Mouse (Mus musculus) MEL (cell line): Measurements from ENCODE around the gene Pde4a. TPM values are rescaled to one million over a fixed set of nuclear protein-coding genes. Genes with fewer than 3 reads are reported as not detected.
A peak's percentile ranks its signal among the peaks of the same experiment; 100 is the strongest.

Experiments
- DNase-seq: peaks from one replicate; pipeline ENCODE4 v3.0.0; 2011; ENCODE audit warnings: low read depth, low spot score
- H3K27ac ChIP-seq: 2 replicates; pipeline ENCODE4 v1.5.1; 2012; ENCODE audit warnings: low read depth, mild to moderate bottlenecking, control low read depth, low read length, moderate library complexity; ENCODE audit not compliant: control insufficient read depth
- H3K27me3 ChIP-seq, 2 experiments: fragments of 150-350 bp in 1 of 2; sonication (generic) in 1 of 2; 2 replicates each; pipeline ENCODE4 v1.6.1; 2012; ENCODE audit warnings: low read length in 2 of 2, mild to moderate bottlenecking in 2 of 2, improper control_type of control experiment in 1 of 2, moderate library complexity in 1 of 2; ENCODE audit not compliant: insufficient read depth in 2 of 2, control insufficient read depth in 1 of 2
- H3K36me3 ChIP-seq, 2 experiments: 2 replicates each; pipeline ENCODE4 v1.6.1; 2012 to 2014; ENCODE audit warnings: low read length in 2 of 2, improper control_type of control experiment in 1 of 2, inconsistent platforms in 1 of 2, mild to moderate bottlenecking in 1 of 2; ENCODE audit not compliant: insufficient read depth in 2 of 2, control insufficient read depth in 1 of 2
- H3K4me1 ChIP-seq, 2 experiments: fragments of 150-350 bp in 1 of 2; sonication (generic) in 1 of 2; 2 replicates each; pipeline ENCODE4 v1.6.1; 2012; ENCODE audit warnings: low read length in 2 of 2, improper control_type of control experiment in 1 of 2, mild to moderate bottlenecking in 1 of 2; ENCODE audit not compliant: insufficient read depth in 2 of 2, control insufficient read depth in 1 of 2
- H3K4me3 ChIP-seq, 2 experiments: fragments of 150-350 bp in 1 of 2; sonication (generic) in 1 of 2; 2 replicates each; pipeline ENCODE4 v1.5.1; 2012; ENCODE audit warnings: low read depth in 2 of 2, low read length in 2 of 2, mild to moderate bottlenecking in 2 of 2, moderate library complexity in 2 of 2, control low read depth in 1 of 2, improper control_type of control experiment in 1 of 2; ENCODE audit not compliant: control insufficient read depth in 1 of 2, insufficient read depth in 1 of 2
- H3K79me2 ChIP-seq: 2 replicates; pipeline ENCODE4 v1.6.1; 2012; ENCODE audit warnings: mild to moderate bottlenecking, low read length, moderate library complexity; ENCODE audit not compliant: control insufficient read depth, poor library complexity, insufficient read depth
- H3K9ac ChIP-seq: 2 replicates; pipeline ENCODE4 v1.6.1; 2012; ENCODE audit warnings: low read depth, mild to moderate bottlenecking, control low read depth, low read length, moderate library complexity; ENCODE audit not compliant: control insufficient read depth, poor library complexity, severe bottlenecking
- H3K9me3 ChIP-seq: fragments of 150-350 bp; sonication (generic); replicated peaks from 2 replicates; pipeline ENCODE4 v1.6.1; 2012; ENCODE audit warnings: mild to moderate bottlenecking, low read length, improper control_type of control experiment, moderate library complexity; ENCODE audit not compliant: insufficient read depth
- BHLHE40 ChIP-seq: IDR thresholded peaks from 2 replicates; pipeline ENCODE4 v1.6.1; 2012; ENCODE audit warnings: low read depth, mild to moderate bottlenecking, inconsistent platforms, low read length, improper control_type of control experiment, borderline replicate concordance
- CHD1 ChIP-seq: IDR thresholded peaks from 2 replicates; pipeline ENCODE4 v1.6.1; 2012; ENCODE audit warnings: low read depth, mild to moderate bottlenecking, inconsistent platforms, low read length, improper control_type of control experiment
- CHD2 ChIP-seq: IDR thresholded peaks from 2 replicates; pipeline ENCODE4 v1.6.1; 2011; ENCODE audit warnings: low read length, improper control_type of control experiment
- CTCF ChIP-seq, 3 experiments: IDR thresholded peaks in 2 of 3; conservative IDR thresholded peaks in 1 of 3; 2 replicates each; pipeline ENCODE4 v1.5.1; 2011 to 2012; ENCODE audit warnings: low read length in 3 of 3, low read depth in 2 of 3, mild to moderate bottlenecking in 2 of 3, improper control_type of control experiment in 1 of 3, inconsistent platforms in 1 of 3, mixed read lengths in 1 of 3, moderate library complexity in 1 of 3; ENCODE audit not compliant: control insufficient read depth in 1 of 3, insufficient read depth in 1 of 3, poor library complexity in 1 of 3, severe bottlenecking in 1 of 3
- EP300 ChIP-seq, 2 experiments: IDR thresholded peaks; 2 replicates each; pipeline ENCODE4 v1.6.1; 2011; ENCODE audit warnings: improper control_type of control experiment in 2 of 2, low read length in 2 of 2, low read depth in 1 of 2, mild to moderate bottlenecking in 1 of 2
- ETS1 ChIP-seq: IDR thresholded peaks from 2 replicates; pipeline ENCODE4 v1.6.1; 2012; ENCODE audit warnings: low read depth, mild to moderate bottlenecking, inconsistent platforms, low read length, improper control_type of control experiment, moderate library complexity
- GABPA ChIP-seq: IDR thresholded peaks from 2 replicates; pipeline ENCODE4 v1.6.1; 2012; ENCODE audit warnings: low read depth, mild to moderate bottlenecking, inconsistent platforms, low read length, improper control_type of control experiment, moderate library complexity
- GATA1 ChIP-seq: IDR thresholded peaks from 2 replicates; pipeline ENCODE4 v1.6.1; 2011; ENCODE audit warnings: low read depth, low read length, improper control_type of control experiment
- HCFC1 ChIP-seq: IDR thresholded peaks from 2 replicates; pipeline ENCODE4 v1.6.1; 2012; ENCODE audit warnings: low read depth, mild to moderate bottlenecking, inconsistent platforms, low read length, improper control_type of control experiment, moderate library complexity
- JUND ChIP-seq: IDR thresholded peaks from 2 replicates; pipeline ENCODE4 v1.6.1; 2011; ENCODE audit warnings: low read depth, mild to moderate bottlenecking, improper control_type of control experiment, low read length
- MAFK ChIP-seq: IDR thresholded peaks from 2 replicates; pipeline ENCODE4 v1.6.1; 2011; ENCODE audit warnings: low read depth, mild to moderate bottlenecking, low read length, improper control_type of control experiment, borderline replicate concordance
- MAX ChIP-seq: IDR thresholded peaks from 2 replicates; pipeline ENCODE4 v1.6.1; 2011; ENCODE audit warnings: low read length, improper control_type of control experiment
- MEF2A ChIP-seq: IDR thresholded peaks from 2 replicates; pipeline ENCODE4 v1.6.1; 2014; ENCODE audit warnings: low read depth, mild to moderate bottlenecking, inconsistent platforms, low read length, improper control_type of control experiment; ENCODE audit not compliant: poor library complexity, insufficient replicate concordance, severe bottlenecking; ENCODE audit errors: extremely low read depth
- MXI1 ChIP-seq: IDR thresholded peaks from 2 replicates; pipeline ENCODE4 v1.6.1; 2011; ENCODE audit warnings: mild to moderate bottlenecking, low read depth, low read length, improper control_type of control experiment
- MYB ChIP-seq: IDR thresholded peaks from 2 replicates; pipeline ENCODE4 v1.6.1; 2011; ENCODE audit warnings: mild to moderate bottlenecking, low read depth, low read length, improper control_type of control experiment
- MYC ChIP-seq: IDR thresholded peaks from 2 replicates; pipeline ENCODE4 v1.6.1; 2011; ENCODE audit warnings: low read depth, mild to moderate bottlenecking, low read length, improper control_type of control experiment, moderate library complexity
- NELFE ChIP-seq: IDR thresholded peaks from 2 replicates; pipeline ENCODE4 v1.6.1; 2011; ENCODE audit warnings: low read depth, low read length, improper control_type of control experiment
- NRF1 ChIP-seq: IDR thresholded peaks from 2 replicates; pipeline ENCODE4 v1.6.1; 2014; ENCODE audit warnings: low read depth, mild to moderate bottlenecking, inconsistent platforms, low read length, improper control_type of control experiment, moderate library complexity; ENCODE audit not compliant: poor library complexity, insufficient read depth, severe bottlenecking
- POLR2A ChIP-seq, 2 experiments: IDR thresholded peaks; 2 replicates each; pipeline ENCODE4 v1.6.1; 2011 to 2012; ENCODE audit warnings: low read length in 2 of 2, mild to moderate bottlenecking in 2 of 2, control low read depth in 1 of 2, improper control_type of control experiment in 1 of 2, low read depth in 1 of 2, moderate library complexity in 1 of 2; ENCODE audit not compliant: control insufficient read depth in 1 of 2, insufficient read depth in 1 of 2, poor library complexity in 1 of 2
- POLR2AphosphoS2 ChIP-seq: IDR thresholded peaks from 2 replicates; pipeline ENCODE4 v1.6.1; 2011; ENCODE audit warnings: low read length, improper control_type of control experiment
- POLR2AphosphoS5 ChIP-seq: IDR thresholded peaks from 2 replicates; pipeline ENCODE4 v1.6.1; 2012; ENCODE audit warnings: low read depth, borderline replicate concordance, mild to moderate bottlenecking, inconsistent platforms, low read length, moderate library complexity, mixed read lengths
- RAD21 ChIP-seq: IDR thresholded peaks from 2 replicates; pipeline ENCODE4 v1.6.1; 2011; ENCODE audit warnings: mild to moderate bottlenecking, low read depth, low read length, improper control_type of control experiment
- RCOR1 ChIP-seq: IDR thresholded peaks from 2 replicates; pipeline ENCODE4 v1.6.1; 2012; ENCODE audit warnings: low read depth, mild to moderate bottlenecking, inconsistent platforms, low read length, improper control_type of control experiment
- SIN3A ChIP-seq: IDR thresholded peaks from 2 replicates; pipeline ENCODE4 v1.6.1; 2012; ENCODE audit warnings: low read length, improper control_type of control experiment, inconsistent platforms
- SMC3 ChIP-seq: IDR thresholded peaks from 2 replicates; pipeline ENCODE4 v1.6.1; 2011; ENCODE audit warnings: low read depth, low read length, improper control_type of control experiment
- TAL1 ChIP-seq: IDR thresholded peaks from 2 replicates; pipeline ENCODE4 v1.6.1; 2012; ENCODE audit warnings: mild to moderate bottlenecking, inconsistent platforms, low read length, moderate library complexity, mixed read lengths
- TBP ChIP-seq: IDR thresholded peaks from 2 replicates; pipeline ENCODE4 v1.8.0; 2011; ENCODE audit warnings: low read depth, low read length, improper control_type of control experiment
- TCF12 ChIP-seq: IDR thresholded peaks from 2 replicates; pipeline ENCODE4 v1.6.1; 2014; ENCODE audit warnings: low read depth, mild to moderate bottlenecking, inconsistent platforms, low read length, improper control_type of control experiment, moderate library complexity
- UBTF ChIP-seq: IDR thresholded peaks from 2 replicates; pipeline ENCODE4 v1.6.1; 2012; ENCODE audit warnings: low read depth, mild to moderate bottlenecking, inconsistent platforms, low read length, improper control_type of control experiment, moderate library complexity, borderline replicate concordance; ENCODE audit not compliant: insufficient read depth
- USF1 ChIP-seq: IDR thresholded peaks from 2 replicates; pipeline ENCODE4 v1.6.1; 2014; ENCODE audit warnings: low read depth, mild to moderate bottlenecking, inconsistent platforms, low read length, improper control_type of control experiment, moderate library complexity
- USF2 ChIP-seq, 2 experiments: IDR thresholded peaks; 2 replicates each; pipeline ENCODE4 v1.6.1; 2011 to 2012; ENCODE audit warnings: improper control_type of control experiment in 2 of 2, low read length in 2 of 2, borderline replicate concordance in 1 of 2, inconsistent platforms in 1 of 2, low read depth in 1 of 2, mild to moderate bottlenecking in 1 of 2; ENCODE audit not compliant: insufficient read depth in 1 of 2
- ZC3H11A ChIP-seq: IDR thresholded peaks from 2 replicates; pipeline ENCODE4 v1.6.1; 2012; ENCODE audit warnings: low read depth, mild to moderate bottlenecking, inconsistent platforms, low read length, improper control_type of control experiment
- ZMIZ1 ChIP-seq: IDR thresholded peaks from 2 replicates; pipeline ENCODE4 v1.6.1; 2012; ENCODE audit warnings: low read depth, mild to moderate bottlenecking, inconsistent platforms, low read length, improper control_type of control experiment, moderate library complexity
- ZNF384 ChIP-seq: IDR thresholded peaks from 2 replicates; pipeline ENCODE4 v1.6.1; 2012; ENCODE audit warnings: low read depth, mild to moderate bottlenecking, inconsistent platforms, low read length, improper control_type of control experiment
- polyA plus RNA-seq, 2 experiments: library from polyadenylated mRNA; stranded (reverse) in 1 of 2; unstranded in 1 of 2; fragments of >175 nt in 1 of 2; fragments of >200 nt in 1 of 2; gene quantifications; 2 replicates each; pipeline versions ENCODE4 v1.2.1 to v1.2.4; 2012; ENCODE audit warnings: low replicate concordance in 2 of 2, low read depth in 1 of 2; ENCODE audit not compliant: insufficient read length in 2 of 2, insufficient read depth in 1 of 2, missing spikeins in 1 of 2
- total RNA-seq: library from RNA; depleted of rRNA; stranded (reverse); fragments of 300-350 nt; gene quantifications from 2 replicates; pipeline ENCODE4 v1.2.3, GENCODE M21; 2012

Pde4a gene
- total and polyA plus RNA-seq, 3 experiments, result 16.6 to 53.9 (median 45.6) TPM

GRCm38 (mm10) chr9:21249629-21250508 is 84.4 kb downstream of the Pde4a start:
- Histone ChIP-seq H3K36me3 (peaks cover 0 to 7% of the 10 kb centered on the region in 2 experiments; a peak in 2 of 4 replicates), H3K79me2 (no peaks in the 10 kb centered on the region), H3K27me3 (no peaks in the 10 kb centered on the region; a peak in 1 of 4 replicates), H3K9me3 (no peaks in the 10 kb centered on the region), H3K9ac (0 out of 2 replicates have a peak overlapping the region, but pooled peaks have one; percentile 1), H3K4me3 (0 out of 4 replicates have a peak overlapping the region, but pooled peaks of 1 of the 2 experiments have one; percentile 6), H3K4me1 (peaks cover 12 to 17% of the 10 kb centered on the region in 2 experiments), H3K27ac (no peak overlapping the region)
- peak; percentile 83 for DNase-seq
- TF ChIP-seq CHD1, result no peak
- TF ChIP-seq SIN3A, result peak; percentile 47; the same call in 1 of the 2 replicates
- no peak; the same call in 1 of the 2 replicates for TF ChIP-seq SMC3
- TF ChIP-seq EP300 (IDR thresholded peaks at IDR 0.05; ENCODE audit: low read depth in 1 of 2, low read length in 2 of 2), result peak; percentile 35 to 56; a peak in 2 of 4 replicates
- TF ChIP-seq TBP, result no peak
- TF ChIP-seq ZC3H11A, result no peak
- no peak for TF ChIP-seq ZMIZ1
- 0 out of 2 replicates have a peak, but pooled peaks have one; percentile 3 for TF ChIP-seq USF1
- peak; percentile 41; the same call in 1 of the 2 replicates for TF ChIP-seq TCF12
- TF ChIP-seq ETS1, result no peak
- TF ChIP-seq MXI1, result peak; percentile 92
- no peak for TF ChIP-seq CTCF (IDR thresholded peaks at IDR 0.05 in 2 of 3, conservative IDR thresholded peaks at IDR 0.05 in 1 of 3; ENCODE audit: control insufficient read depth in 1 of 3, insufficient read depth in 1 of 3, low read depth in 2 of 3, low read length in 3 of 3, poor library complexity in 1 of 3, severe bottlenecking in 1 of 3)
- TF ChIP-seq USF2 (IDR thresholded peaks at IDR 0.05; ENCODE audit: borderline replicate concordance in 1 of 2, insufficient read depth in 1 of 2, low read depth in 1 of 2, low read length in 2 of 2), result no peak
- no peak for TF ChIP-seq CHD2
- TF ChIP-seq BHLHE40, result no peak
- 0 out of 2 replicates have a peak, but pooled peaks have one; percentile 13 for TF ChIP-seq MYC
- TF ChIP-seq ZNF384, result no peak
- peak; percentile 74 for TF ChIP-seq MAX
- no peak for TF ChIP-seq RCOR1
- TF ChIP-seq HCFC1, result no peak
- TF ChIP-seq MAFK, result no peak
- no peak for TF ChIP-seq POLR2AphosphoS2
- no peak for TF ChIP-seq UBTF
- 0 out of 4 replicates have a peak, but pooled peaks of 1 of the 2 experiments have one; percentile 30 for TF ChIP-seq POLR2A (IDR thresholded peaks at IDR 0.05; ENCODE audit: control insufficient read depth in 1 of 2, insufficient read depth in 1 of 2, low read depth in 1 of 2, low read length in 2 of 2, poor library complexity in 1 of 2)
- peak; percentile 4; the same call in 1 of the 2 replicates for TF ChIP-seq NELFE
- TF ChIP-seq NRF1, result no peak
- peak; percentile 41; the same call in 1 of the 2 replicates for TF ChIP-seq MEF2A
- no peak for TF ChIP-seq POLR2AphosphoS5
- TF ChIP-seq GATA1, result no peak
- no peak for TF ChIP-seq TAL1
- no peak for TF ChIP-seq RAD21
- TF ChIP-seq GABPA, result no peak
- no peak; the same call in 1 of the 2 replicates for TF ChIP-seq MYB
- no peak for TF ChIP-seq JUND
